Mouse (Mus musculus) thymus, adult 2 months (tissue): Measurements from ENCODE around the gene Romo1. TPM values are rescaled to one million over a fixed set of nuclear protein-coding genes. Genes with fewer than 3 reads are reported as not detected.
"Not testable (repeated sequence)": the region's sequence is repeated elsewhere in the genome, so short reads cannot be mapped to it uniquely, and the experiment has no call there.

ENCODE experiments used
- DNase-seq: peaks from one replicate; pipeline ENCODE4 v3.0.0; 2021
- H3K27ac ChIP-seq: fragments of 200-500 bp; 2 replicates; pipeline ENCODE4 v1.5.1; 2012; ENCODE audit warnings: low read length, control low read depth; ENCODE audit not compliant: control insufficient read depth, insufficient read depth
- H3K27me3 ChIP-seq: fragments of 200-500 bp; 2 replicates; pipeline ENCODE4 v1.6.1; 2012; ENCODE audit warnings: mild to moderate bottlenecking, low read length, moderate library complexity, mixed read lengths; ENCODE audit not compliant: control insufficient read depth, insufficient read depth
- H3K36me3 ChIP-seq: fragments of 200-500 bp; 2 replicates; pipeline ENCODE4 v1.6.1; 2012; ENCODE audit warnings: mild to moderate bottlenecking, low read length, moderate library complexity; ENCODE audit not compliant: control insufficient read depth, insufficient read depth
- H3K4me1 ChIP-seq: fragments of 200-500 bp; replicated peaks from 2 replicates; pipeline ENCODE4 v1.6.1; 2012; ENCODE audit warnings: low read length; ENCODE audit not compliant: control insufficient read depth, insufficient read depth
- H3K4me3 ChIP-seq: fragments of 200-500 bp; 2 replicates; pipeline ENCODE4 v1.5.1; 2012; ENCODE audit warnings: mild to moderate bottlenecking, low read length, control low read depth, moderate library complexity; ENCODE audit not compliant: control insufficient read depth, insufficient read depth
- CTCF ChIP-seq: fragments of 200-500 bp; IDR thresholded peaks from 2 replicates; pipeline ENCODE4 v1.5.1; 2012; ENCODE audit warnings: mild to moderate bottlenecking, control low read depth, low read length, moderate library complexity, borderline replicate concordance; ENCODE audit not compliant: control insufficient read depth, poor library complexity, insufficient read depth; ENCODE audit errors: extremely low read depth
- POLR2A ChIP-seq: fragments of 200-500 bp; IDR thresholded peaks from 2 replicates; pipeline ENCODE4 v1.6.1; 2012; ENCODE audit warnings: mild to moderate bottlenecking, low read length, control low read depth, moderate library complexity; ENCODE audit not compliant: control insufficient read depth, poor library complexity, insufficient read depth; ENCODE audit errors: extremely low read depth
- WGBS: fragments of 180-500 bp; shearing (Covaris S2); methylation state at CpG from one replicate; pipeline ENCODE4 v1.1.7; 2018; 5-methylcytosine and 5-hydroxymethylcytosine counted together
- polyA plus RNA-seq: library from polyadenylated mRNA; depleted of rRNA; stranded (reverse); fragments of >200 nt; gene quantifications from 2 replicates; pipeline ENCODE4 v1.2.3, GENCODE M21; 2012

The Romo1 gene
- polyA plus RNA-seq, 1 experiment, result 241 TPM

- Histone ChIP-seq H3K27me3 (no peaks in the 10 kb centered on the region), H3K4me3 (peak overlapping the region; percentile 92), H3K27ac (peak overlapping the region; percentile 76), H3K36me3 (peaks cover 41% of the 10 kb centered on the region), H3K4me1 (peaks cover 3% of the 10 kb centered on the region)
- under 1% methylated on average over 44 of the region's 47 CpGs for WGBS
- peak; percentile 84 for DNase-seq
- TF ChIP-seq POLR2A (no peak), CTCF (0 out of 2 replicates have a peak, but pooled peaks have one; percentile 27)
Measured at GRCm38 (mm10) chr2:156179046-156179795, 35.4 kb downstream of the Romo1 start.

DNA sequence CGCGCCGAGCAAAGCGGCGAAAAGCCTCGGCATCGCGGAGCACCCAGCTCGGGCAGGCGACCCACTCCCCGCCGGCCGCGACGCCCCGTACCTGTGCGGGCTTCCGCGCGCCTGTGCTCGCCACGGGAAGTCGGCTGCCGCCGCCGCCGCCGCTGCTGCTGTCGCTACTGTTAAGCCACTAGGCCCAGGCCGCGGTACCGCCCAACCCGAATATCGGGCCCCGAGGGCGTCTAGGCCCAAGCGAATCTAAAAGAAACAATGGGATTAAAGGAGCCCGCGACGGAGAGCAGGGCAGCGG, 35.9 kb downstream of the Romo1 start:
- Histone ChIP-seq H3K27ac (peak overlapping the region; percentile 76), H3K27me3 (no peaks in the 10 kb centered on the region), H3K4me1 (peaks cover 3% of the 10 kb centered on the region), H3K36me3 (peaks cover 36% of the 10 kb centered on the region), H3K4me3 (peak overlapping the region; percentile 92)
- no peak for DNase-seq
- TF ChIP-seq CTCF (no peak), POLR2A (no peak)
- under 1% methylated on average over 37 of the region's 41 CpGs for WGBS

DNA sequence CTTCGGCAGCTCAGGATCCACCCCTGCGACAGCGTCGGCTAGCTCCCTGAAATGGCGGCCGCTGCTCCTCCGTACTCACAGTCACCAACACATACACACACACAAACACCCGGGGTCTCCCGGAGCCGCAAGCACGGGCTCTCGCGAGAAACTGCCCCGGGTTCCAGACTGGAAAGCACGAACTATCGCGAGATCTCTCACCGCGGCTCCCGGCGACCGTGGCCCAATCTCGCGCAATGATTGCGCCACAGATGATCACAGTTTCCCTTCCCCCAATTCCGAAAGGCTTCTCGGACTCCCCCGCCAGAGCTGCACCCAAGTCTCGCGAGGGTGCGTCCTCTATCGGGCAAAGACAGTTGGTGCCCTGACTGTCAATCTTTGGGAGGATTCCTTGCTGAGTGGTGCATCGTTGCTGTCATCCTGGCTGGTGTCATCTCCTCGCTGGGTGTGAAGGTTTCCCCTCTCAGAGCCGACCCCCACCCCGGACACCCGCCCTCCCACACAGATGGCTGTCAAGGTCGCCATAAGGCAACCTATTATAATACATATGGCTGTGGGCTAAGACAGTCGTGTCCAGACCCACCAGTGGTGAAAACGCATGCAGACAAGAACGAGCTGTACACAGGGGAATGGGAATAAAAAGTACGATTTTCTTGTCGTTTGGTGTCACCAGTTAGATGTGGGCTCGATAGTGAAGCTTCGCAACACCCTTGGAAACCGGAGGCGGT, 36.4 kb downstream of the Romo1 start, which contains the start of gene Rbm39:
Gene Rbm39, minus strand, starts transcription at position 145 of the 728 bp plus-strand sequence.
- DNase-seq, result peak; percentile 100
- Histone ChIP-seq H3K4me3 (peak within 1 kb of the TSS; percentile 92), H3K4me1 (peaks cover 3% of the 10 kb centered on the region), H3K36me3 (peaks cover 31% of the 10 kb centered on the region), H3K27me3 (no peaks in the 10 kb centered on the region), H3K27ac (peak within 1 kb of the TSS; percentile 97)
- WGBS, result under 1% methylated on average over 47 of the region's 47 CpGs
- TF ChIP-seq CTCF (peak; percentile 43; the same call in 1 of the 2 replicates), POLR2A (peak; percentile 94)

- Histone ChIP-seq H3K4me3 (peak overlapping the region; percentile 51), H3K27ac (peak overlapping the region; percentile 97), H3K27me3 (no peaks in the 10 kb centered on the region), H3K4me1 (peaks cover 3% of the 10 kb centered on the region), H3K36me3 (peaks cover 25% of the 10 kb centered on the region)
- TF ChIP-seq CTCF (no peak), POLR2A (no peak)
- no peak for DNase-seq
- 8% methylated on average over 8 of the region's 8 CpGs for WGBS
Measured at GRCm38 (mm10) chr2:156180824-156181590, 37.2 kb downstream of the Romo1 start.

- H3K36me3 ChIP-seq, result peaks cover 22% of the 10 kb centered on the region
- H3K4me3 ChIP-seq, result no peak overlapping the region
- H3K27me3 ChIP-seq, result no peaks in the 10 kb centered on the region
- H3K4me1 ChIP-seq, result peaks cover 3% of the 10 kb centered on the region
- 96% methylated on average over 2 of the region's 2 CpGs for WGBS
- H3K27ac ChIP-seq, result no peak overlapping the region
- no peak for DNase-seq
- TF ChIP-seq POLR2A (no peak), CTCF (no peak)
Measured at GRCm38 (mm10) chr2:156181592-156181991, 37.8 kb downstream of the Romo1 start.

DNA sequence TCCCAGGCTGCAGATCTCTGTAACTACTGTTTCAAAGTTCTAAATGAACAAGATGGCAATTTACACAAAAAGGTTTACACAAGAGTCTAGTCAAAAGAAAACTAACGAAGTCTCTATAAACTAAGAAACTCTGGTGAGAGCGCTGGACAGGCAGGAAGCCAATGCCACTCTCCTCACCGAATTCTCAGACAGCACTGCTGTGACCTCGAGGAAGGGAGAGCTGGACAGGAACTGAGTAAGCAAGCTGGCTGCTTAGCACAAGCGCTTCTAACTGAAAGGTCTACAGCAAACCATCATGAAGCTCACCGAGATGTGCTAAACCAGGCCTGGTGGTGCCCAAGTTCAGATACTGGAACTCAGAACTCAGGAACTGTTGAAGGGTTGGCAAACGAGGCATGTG, 45.4 kb downstream of the Romo1 start:
- Histone ChIP-seq H3K27ac (peak overlapping the region; percentile 55; the same call in 1 of the 2 replicates), H3K4me1 (peaks cover 10% of the 10 kb centered on the region)
- H3K27me3 ChIP-seq, H3K4me3 ChIP-seq, H3K36me3 ChIP-seq, DNase-seq: not testable (repeated sequence)
- WGBS, result 71% methylated on average over 7 of the region's 7 CpGs
